Mouse (Mus musculus) liver, embryonic 16.5 days (tissue): ENCODE data around the gene Efcab7. TPM values are rescaled to one million over a fixed set of nuclear protein-coding genes. Genes with fewer than 3 reads are reported as not detected.

Experiments used
- ATAC-seq: fragments of 200-750 bp; cut with Nextera tagmentation; 2 replicates; pipeline ENCODE4 v1.8.0; 2017; ENCODE audit warnings: low read depth, mild to moderate bottlenecking, moderate number of reproducible peaks, moderate library complexity
- H3K27ac ChIP-seq: fragments of 300-500 bp; sonication (generic); 2 replicates; pipeline ENCODE4 v1.5.1; 2014; ENCODE audit warnings: mild to moderate bottlenecking, low read length
- H3K27me3 ChIP-seq: fragments of 300-500 bp; sonication (generic); 2 replicates; pipeline ENCODE4 v1.6.1; 2014; ENCODE audit warnings: low read depth, low read length, mixed read lengths; ENCODE audit not compliant: control insufficient read depth, insufficient read depth
- H3K36me3 ChIP-seq: fragments of 300-500 bp; sonication (generic); 2 replicates; pipeline ENCODE4 v1.6.1; 2014; ENCODE audit warnings: mild to moderate bottlenecking; ENCODE audit not compliant: control insufficient read depth, insufficient read depth
- H3K4me1 ChIP-seq: fragments of 300-500 bp; sonication (generic); 2 replicates; pipeline ENCODE4 v1.6.1; 2014; ENCODE audit warnings: low read depth, low read length, mixed read lengths; ENCODE audit not compliant: control insufficient read depth
- H3K4me2 ChIP-seq: fragments of 300-500 bp; sonication (generic); 2 replicates; pipeline ENCODE4 v1.6.1; 2014; ENCODE audit warnings: low read depth, low read length, mixed read lengths
- H3K4me3 ChIP-seq: fragments of 300-500 bp; sonication (generic); 2 replicates; pipeline ENCODE4 v1.5.1; 2014; ENCODE audit warnings: low read depth, mild to moderate bottlenecking, low read length
- H3K9ac ChIP-seq: fragments of 300-500 bp; sonication (generic); 2 replicates; pipeline ENCODE4 v1.6.1; 2014; ENCODE audit warnings: low read depth, low read length
- H3K9me3 ChIP-seq: fragments of 300-500 bp; sonication (generic); replicated peaks from 2 replicates; pipeline ENCODE4 v1.6.1; 2016; ENCODE audit warnings: low read length; ENCODE audit not compliant: control insufficient read depth
- WGBS: fragments of 180-500 bp; shearing (Covaris S2); extraction: QIAGEN DNeasy Blood & Tissue Kit; methylation state at CpG from one replicate; pipeline ENCODE4 v1.1.7; 2014; ENCODE audit not compliant: insufficient replicate concordance; 5-methylcytosine and 5-hydroxymethylcytosine counted together
- polyA plus RNA-seq: library from polyadenylated mRNA; unstranded; fragments of >200 nt; fragmentation: Nextera tagmentation; extraction: Ambion mirVana; gene quantifications from 2 replicates; pipeline ENCODE4 v1.2.1, GENCODE M21; 2015

Efcab7 gene
- polyA plus RNA-seq, 1 experiment from 2014 or later, result 2.4 TPM

DNA sequence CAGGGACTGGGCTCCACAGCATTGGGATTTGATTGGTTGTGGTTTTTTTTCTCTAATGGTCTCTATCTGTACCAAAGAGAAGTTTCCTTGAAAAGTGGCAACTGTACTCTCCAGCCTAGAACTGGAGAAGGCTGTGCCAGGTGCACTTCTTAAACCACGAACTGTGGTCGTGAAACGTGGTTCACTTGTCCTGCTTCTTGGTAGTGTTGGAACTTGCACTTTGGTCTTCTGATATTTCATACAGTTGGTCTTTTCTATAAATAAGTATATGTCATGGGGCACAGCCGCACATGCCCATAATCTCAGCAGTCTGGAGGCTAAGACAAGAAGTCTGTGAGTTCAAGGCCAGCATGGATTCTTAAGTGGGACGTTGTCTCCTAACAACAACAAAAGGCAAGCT, 107.3 kb downstream of the Efcab7 start:
- no peak overlapping the region for H3K27ac ChIP-seq

GRCm38 (mm10) chr4:99939711-99940505, 110.9 kb downstream of the Efcab7 start:
- Histone ChIP-seq H3K9ac (no peak overlapping the region), H3K4me1 (no peaks in the 10 kb centered on the region; the same call in none of the 2 replicates), H3K27me3 (no peaks in the 10 kb centered on the region), H3K9me3 (no peaks in the 10 kb centered on the region), H3K27ac (no peak overlapping the region), H3K4me2 (no peak overlapping the region), H3K36me3 (no peaks in the 10 kb centered on the region), H3K4me3 (no peak overlapping the region)
- 57% methylated on average over 16 of the region's 16 CpGs for WGBS
- 0 out of 2 replicates have a peak, but pooled peaks have one; percentile 16 for ATAC-seq

More for the DNA sequence above, 107.3 kb downstream of the Efcab7 start:
- H3K4me3 ChIP-seq, result no peak overlapping the region
- H3K4me1 ChIP-seq, result no peaks in the 10 kb centered on the region; the same call in none of the 2 replicates
- H3K27me3 ChIP-seq, result no peaks in the 10 kb centered on the region
- H3K36me3 ChIP-seq, result no peaks in the 10 kb centered on the region
- H3K9me3 ChIP-seq, result no peaks in the 10 kb centered on the region
- no peak for ATAC-seq
- H3K9ac ChIP-seq, result no peak overlapping the region
- H3K4me2 ChIP-seq, result no peak overlapping the region
- 64% methylated on average over 5 of the region's 5 CpGs for WGBS

DNA sequence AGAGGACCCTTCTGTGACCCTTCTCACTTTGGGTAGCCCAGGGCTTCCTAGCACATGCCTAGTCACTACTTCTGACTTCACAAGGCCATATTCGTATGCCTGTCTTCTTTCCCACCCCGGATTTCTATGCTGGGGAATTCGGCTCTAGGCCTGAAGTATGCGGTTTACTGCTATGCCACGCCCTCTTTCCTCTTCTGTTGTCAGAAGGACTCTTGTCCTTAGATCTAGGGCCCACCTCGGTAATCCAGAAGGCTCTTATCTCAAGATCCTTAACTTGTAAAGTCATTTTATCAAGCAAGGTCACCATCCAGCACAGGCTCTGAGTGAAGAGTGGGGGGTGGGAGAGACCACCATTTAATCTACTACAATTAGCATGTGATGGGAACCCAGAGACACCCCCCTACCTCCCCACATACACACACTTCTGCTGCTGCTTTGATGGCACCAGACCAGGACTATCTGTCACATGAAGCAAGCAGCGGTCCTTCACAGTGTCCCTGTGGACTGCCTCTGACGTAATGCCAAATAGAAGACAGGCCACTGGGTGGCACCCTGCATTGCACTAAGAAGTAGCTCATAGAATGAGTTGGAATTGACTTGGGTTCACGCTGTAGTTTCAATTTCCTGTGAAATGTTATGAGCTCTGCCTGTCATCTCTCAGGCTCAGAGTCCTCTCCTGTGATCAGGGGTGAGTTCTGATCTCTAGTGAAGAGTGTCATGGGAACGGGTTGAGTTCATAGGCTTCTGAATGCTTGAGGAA, 112.8 kb downstream of the Efcab7 start:
- no peak overlapping the region for H3K4me2 ChIP-seq
- H3K9ac ChIP-seq, result no peak overlapping the region
- no peaks in the 10 kb centered on the region for H3K27me3 ChIP-seq
- H3K4me3 ChIP-seq, result no peak overlapping the region
- peak; percentile 57 for ATAC-seq
- no peaks in the 10 kb centered on the region for H3K9me3 ChIP-seq
- no peaks in the 10 kb centered on the region for H3K36me3 ChIP-seq
- H3K4me1 ChIP-seq, result no peaks in the 10 kb centered on the region; the same call in none of the 2 replicates
- 58% methylated on average over 10 of the region's 10 CpGs for WGBS
- H3K27ac ChIP-seq, result no peak overlapping the region

DNA sequence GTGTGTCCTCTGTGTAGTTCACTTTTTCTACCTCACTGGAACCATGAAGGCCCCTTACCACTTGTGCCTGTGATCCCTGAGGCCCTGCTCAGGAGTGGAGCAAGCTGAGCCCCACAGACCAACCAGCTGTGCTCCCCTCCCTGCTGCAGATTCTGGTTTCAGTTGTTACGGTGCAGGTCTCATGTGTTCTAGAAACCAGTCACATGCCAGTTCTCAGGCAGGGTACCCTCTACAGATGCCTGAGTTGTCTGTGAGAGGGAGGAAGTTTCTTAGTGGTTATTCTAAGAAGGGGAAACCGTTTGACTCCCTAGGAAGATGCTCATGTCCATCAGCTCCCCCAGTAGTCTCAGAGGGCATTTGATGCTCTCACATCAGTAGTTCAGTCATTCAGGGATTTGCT, 115.6 kb downstream of the Efcab7 start:
- H3K4me3 ChIP-seq, result no peak overlapping the region
- H3K9ac ChIP-seq, result no peak overlapping the region
- no peak for ATAC-seq
- H3K27ac ChIP-seq, result no peak overlapping the region
- no peaks in the 10 kb centered on the region; the same call in 1 of the 2 replicates for H3K4me1 ChIP-seq
- no peaks in the 10 kb centered on the region for H3K9me3 ChIP-seq
- H3K4me2 ChIP-seq, result no peak overlapping the region
- WGBS, result 58% methylated on average over 2 of the region's 2 CpGs
- H3K27me3 ChIP-seq, result no peaks in the 10 kb centered on the region
- no peaks in the 10 kb centered on the region for H3K36me3 ChIP-seq

GRCm38 (mm10) chr4:99945011-99945410, 116.0 kb downstream of the Efcab7 start:
- no peak for ATAC-seq
- H3K36me3 ChIP-seq, result no peaks in the 10 kb centered on the region
- H3K27ac ChIP-seq, result no peak overlapping the region
- H3K9me3 ChIP-seq, result no peaks in the 10 kb centered on the region
- H3K4me3 ChIP-seq, result no peak overlapping the region
- whole genome bisulfite sequencing, result 72% methylated on average over 7 of the region's 7 CpGs
- no peaks in the 10 kb centered on the region for H3K27me3 ChIP-seq
- no peak overlapping the region for H3K9ac ChIP-seq
- H3K4me1 ChIP-seq, result no peaks in the 10 kb centered on the region; the same call in 1 of the 2 replicates
- H3K4me2 ChIP-seq, result no peak overlapping the region

DNA sequence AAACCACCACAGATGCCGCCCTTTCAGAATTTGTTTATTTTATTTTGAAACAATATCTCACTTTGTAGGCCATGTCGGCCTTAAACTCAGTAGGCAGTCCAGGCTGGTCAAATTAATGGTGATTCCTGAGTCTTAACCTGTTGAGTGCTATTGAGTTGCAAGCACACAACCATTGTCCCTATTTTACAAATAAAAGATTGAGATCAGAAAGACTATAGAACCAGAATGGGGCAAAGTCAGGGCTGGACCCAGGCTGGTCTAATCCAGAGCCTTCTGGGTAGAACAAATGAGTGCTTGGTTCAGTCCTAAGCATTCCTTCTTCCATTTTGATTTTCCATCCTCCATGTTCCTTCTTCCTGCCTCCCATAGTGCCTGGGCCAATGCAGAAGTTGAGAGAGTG, 117.5 kb downstream of the Efcab7 start:
- no peaks in the 10 kb centered on the region for H3K27me3 ChIP-seq
- H3K4me1 ChIP-seq, result no peaks in the 10 kb centered on the region; the same call in 1 of the 2 replicates
- no peak overlapping the region for H3K9ac ChIP-seq
- no peaks in the 10 kb centered on the region for H3K9me3 ChIP-seq
- WGBS, result 65% methylated on average over 2 of the region's 2 CpGs
- H3K36me3 ChIP-seq, result no peaks in the 10 kb centered on the region
- H3K27ac ChIP-seq, result no peak overlapping the region
- H3K4me3 ChIP-seq, result no peak overlapping the region
- no peak for ATAC-seq
- H3K4me2 ChIP-seq, result no peak overlapping the region

GRCm38 (mm10) chr4:99947192-99947591, 118.2 kb downstream of the Efcab7 start:
- Histone ChIP-seq H3K36me3 (no peaks in the 10 kb centered on the region), H3K4me3 (no peak overlapping the region), H3K4me1 (no peaks in the 10 kb centered on the region; the same call in 1 of the 2 replicates), H3K27ac (no peak overlapping the region), H3K27me3 (no peaks in the 10 kb centered on the region), H3K4me2 (no peak overlapping the region), H3K9ac (no peak overlapping the region), H3K9me3 (no peaks in the 10 kb centered on the region)
- ATAC-seq, result no peak
- 53% methylated on average over 1 of the region's 1 CpGs for WGBS

GRCm38 (mm10) chr4:99947896-99948295, 118.9 kb downstream of the Efcab7 start:
- ATAC-seq, result no peak

GRCm38 (mm10) chr4:99953904-99954303, 124.9 kb downstream of the Efcab7 start:
- Histone ChIP-seq H3K36me3 (no peaks in the 10 kb centered on the region), H3K4me2 (no peak overlapping the region), H3K9me3 (no peaks in the 10 kb centered on the region), H3K4me3 (no peak overlapping the region), H3K4me1 (no peaks in the 10 kb centered on the region), H3K27ac (no peak overlapping the region), H3K27me3 (no peaks in the 10 kb centered on the region), H3K9ac (no peak overlapping the region)
- 69% methylated on average over 2 of the region's 2 CpGs for WGBS
- no peak for ATAC-seq

More at GRCm38 (mm10) chr4:99947896-99948295, 118.9 kb downstream of the Efcab7 start:
- Histone ChIP-seq H3K27ac (no peak overlapping the region), H3K9ac (no peak overlapping the region), H3K27me3 (no peaks in the 10 kb centered on the region), H3K4me2 (no peak overlapping the region), H3K36me3 (no peaks in the 10 kb centered on the region), H3K9me3 (no peaks in the 10 kb centered on the region), H3K4me1 (no peaks in the 10 kb centered on the region; the same call in 1 of the 2 replicates), H3K4me3 (no peak overlapping the region)
- WGBS, result 66% methylated on average over 1 of the region's 1 CpGs
